Mouse (Mus musculus): ENCODE results near the gene Usp7.
"Not testable (repeated sequence)": the region's sequence is repeated elsewhere in the genome, so short reads cannot be mapped to it uniquely, and the experiment has no call there.

Usp7 gene

GRCm38 (mm10) chr16:8748175-8748846 lies 43.8 kb downstream of the Usp7 start:
- peak; percentile 29 for DNase-seq

- DNase-seq, result no peak
Observed at GRCm38 (mm10) chr16:8747772-8748171, 44.3 kb downstream of the Usp7 start.

GRCm38 (mm10) chr16:8746509-8746908 lies 45.6 kb downstream of the Usp7 start:
- DNase-seq, result no peak

- no peak for DNase-seq
Observed at GRCm38 (mm10) chr16:8745751-8746150, 46.4 kb downstream of the Usp7 start.

- DNase-seq, result no peak
Observed at GRCm38 (mm10) chr16:8743989-8744388, 48.1 kb downstream of the Usp7 start.

GRCm38 (mm10) chr16:8741697-8742096 lies 50.4 kb downstream of the Usp7 start:
- DNase-seq, result no peak

- DNase-seq, result no peak
Observed at GRCm38 (mm10) chr16:8741110-8741509, 51.0 kb downstream of the Usp7 start.

GRCm38 (mm10) chr16:8738542-8739514 lies 53.3 kb downstream of the Usp7 start:
- DNase-seq, result peak; percentile 81

- peak; percentile 67 for DNase-seq
Observed at GRCm38 (mm10) chr16:8737666-8738541, 54.2 kb downstream of the Usp7 start.

GRCm38 (mm10) chr16:8737341-8737665 lies 54.8 kb downstream of the Usp7 start:
- DNase-seq, result no peak

- DNase-seq, result no peak
Observed at GRCm38 (mm10) chr16:8736757-8737156, 55.4 kb downstream of the Usp7 start.

- no peak for DNase-seq
Observed at GRCm38 (mm10) chr16:8736032-8736431, 56.1 kb downstream of the Usp7 start.

GRCm38 (mm10) chr16:8734693-8735092 lies 57.4 kb downstream of the Usp7 start:
- DNase-seq, result no peak

- no peak for DNase-seq
Observed at GRCm38 (mm10) chr16:8733624-8734023, 58.5 kb downstream of the Usp7 start.

- DNase-seq, result not testable (repeated sequence)
Observed at GRCm38 (mm10) chr16:8732450-8732849, 59.7 kb downstream of the Usp7 start.

GRCm38 (mm10) chr16:8731630-8732029 lies 60.5 kb downstream of the Usp7 start:
- DNase-seq, result no peak

GRCm38 (mm10) chr16:8728111-8728748 lies 63.9 kb downstream of the Usp7 start:
- no peak for DNase-seq

- DNase-seq, result no peak
Observed at GRCm38 (mm10) chr16:8725807-8726206, 66.3 kb downstream of the Usp7 start.

- DNase-seq, result no peak
Observed at GRCm38 (mm10) chr16:8724031-8724430, 68.1 kb downstream of the Usp7 start.

- no peak for DNase-seq
Observed at GRCm38 (mm10) chr16:8720447-8720846, 71.7 kb downstream of the Usp7 start.

GRCm38 (mm10) chr16:8717744-8718143 lies 74.4 kb downstream of the Usp7 start:
- DNase-seq, result no peak

GRCm38 (mm10) chr16:8716300-8716699 lies 75.8 kb downstream of the Usp7 start:
- DNase-seq, result no peak
